Mouse (Mus musculus): ENCODE data around the gene Fam129a.

DNA sequence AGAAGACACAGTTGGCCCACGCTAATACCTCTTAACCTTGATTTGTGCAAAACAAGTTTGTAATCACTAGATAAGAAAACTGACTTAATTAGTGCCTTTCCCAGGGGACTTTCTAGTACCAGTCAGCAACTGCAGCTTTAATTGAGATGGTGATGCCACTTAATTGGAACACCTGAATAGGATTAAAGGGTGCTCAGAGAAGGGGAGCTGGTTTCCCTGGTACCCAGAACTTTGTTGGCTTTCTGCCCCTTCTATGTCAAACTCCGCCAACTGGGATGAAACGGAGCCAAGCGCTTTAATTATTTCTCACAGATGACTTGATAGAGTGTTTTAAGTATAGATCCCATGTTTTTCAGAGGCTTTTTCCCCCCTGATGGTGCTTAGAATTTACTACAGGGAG lies 55.6 kb downstream of the Fam129a start:
- TF ChIP-seq CTCF (IDR thresholded peaks at IDR 0.05; ENCODE audit: low read depth, low read length): no peak
- no peak for TF ChIP-seq EP300 (IDR thresholded peaks at IDR 0.05; ENCODE audit: insufficient read depth, low read depth, low read length)

Measured in ES-Bruce4 (cell line).